Mouse (Mus musculus) hindbrain, postnatal 0 days (tissue): Measurements from ENCODE around the gene Pla2r1. TPM values are rescaled to one million over a fixed set of nuclear protein-coding genes. Genes with fewer than 3 reads are reported as not detected.

Source experiments
- ATAC-seq: fragments of 200-750 bp; cut with Nextera tagmentation; 2 replicates; pipeline ENCODE4 v1.8.0; 2017; ENCODE audit warnings: mild to moderate bottlenecking, moderate TSS enrichment, moderate library complexity
- DNase-seq: peaks from one replicate; pipeline ENCODE4 v3.0.0-alpha.2; 2015; ENCODE audit warnings: low spot score
- H3K27ac ChIP-seq: fragments of 300-500 bp; sonication (generic); 2 replicates; pipeline ENCODE4 v1.5.1; 2014; ENCODE audit warnings: mild to moderate bottlenecking
- H3K27me3 ChIP-seq: fragments of 300-500 bp; sonication (generic); 2 replicates; pipeline ENCODE4 v1.6.1; 2014; ENCODE audit warnings: low read length, mixed read lengths; ENCODE audit not compliant: insufficient read depth
- H3K36me3 ChIP-seq: fragments of 300-500 bp; sonication (generic); 2 replicates; pipeline ENCODE4 v1.6.1; 2014; ENCODE audit warnings: low read length, mixed read lengths; ENCODE audit not compliant: insufficient read depth
- H3K4me1 ChIP-seq: fragments of 300-500 bp; sonication (generic); 2 replicates; pipeline ENCODE4 v1.6.1; 2014; ENCODE audit warnings: antibody characterized with exemption, low read length, mixed read lengths; ENCODE audit not compliant: insufficient read depth
- H3K4me2 ChIP-seq: fragments of 300-500 bp; sonication (generic); 2 replicates; pipeline ENCODE4 v1.6.1; 2014; ENCODE audit warnings: low read depth, mild to moderate bottlenecking, low read length, moderate library complexity, mixed read lengths
- H3K4me3 ChIP-seq: fragments of 300-500 bp; sonication (generic); 2 replicates; pipeline ENCODE4 v1.5.1; 2014; ENCODE audit warnings: low read length
- H3K9ac ChIP-seq: fragments of 300-500 bp; sonication (generic); replicated peaks from 2 replicates; pipeline ENCODE4 v1.6.1; 2014; ENCODE audit warnings: mild to moderate bottlenecking, low read length, moderate library complexity, mixed read lengths
- H3K9me3 ChIP-seq: fragments of 300-500 bp; sonication (generic); 2 replicates; pipeline ENCODE4 v1.6.1; 2016; ENCODE audit warnings: low read length, mixed read lengths
- CTCF ChIP-seq: IDR thresholded peaks from 2 replicates; pipeline ENCODE4 v1.5.1; 2016; ENCODE audit warnings: antibody characterized with exemption, control low read depth, low read depth
- WGBS: fragments of 180-500 bp; shearing (Covaris S2); extraction: QIAGEN DNeasy Blood & Tissue Kit; methylation state at CpG from one replicate; pipeline ENCODE4 v1.1.7; 2014; 5-methylcytosine and 5-hydroxymethylcytosine counted together
- polyA plus RNA-seq: library from polyadenylated mRNA; unstranded; fragments of >200 nt; fragmentation: Nextera tagmentation; extraction: Ambion mirVana; gene quantifications from 2 replicates; pipeline ENCODE4 v1.2.1, GENCODE M21; 2015
- total RNA-seq: library from RNA; depleted of rRNA; stranded (reverse); fragments of >200 nt; gene quantifications from 2 replicates; pipeline ENCODE4 v1.2.3, GENCODE M21; 2014

Pla2r1 gene
- total and polyA plus RNA-seq, 2 experiments from 2014 or later, result under 0.01 to 0.25 TPM

- no peak overlapping the region for H3K4me2 ChIP-seq
- no peaks in the 10 kb centered on the region for H3K36me3 ChIP-seq
- H3K27ac ChIP-seq, result no peak overlapping the region
- H3K4me3 ChIP-seq, result no peak overlapping the region
- no peaks in the 10 kb centered on the region for H3K27me3 ChIP-seq
- H3K4me1 ChIP-seq, result peaks cover 6% of the 10 kb centered on the region
- H3K9me3 ChIP-seq, result no peaks in the 10 kb centered on the region
- no peak for ATAC-seq
- DNase-seq, result no peak
- 42% methylated on average over 2 of the region's 2 CpGs for WGBS
- no peak overlapping the region for H3K9ac ChIP-seq
- TF ChIP-seq CTCF, result no peak
Measured at GRCm38 (mm10) chr2:60551673-60552072, 1.4 kb downstream of the Pla2r1 start.

- 97% methylated on average over 8 of the region's 8 CpGs for WGBS
- Histone ChIP-seq H3K9me3 (no peaks in the 10 kb centered on the region), H3K4me2 (no peak overlapping the region), H3K27me3 (no peaks in the 10 kb centered on the region), H3K36me3 (no peaks in the 10 kb centered on the region), H3K4me3 (no peak overlapping the region), H3K27ac (no peak overlapping the region), H3K4me1 (peaks cover 6% of the 10 kb centered on the region), H3K9ac (no peak overlapping the region)
- ATAC-seq (no peak), DNase-seq (no peak)
- TF ChIP-seq CTCF, result no peak
Measured at GRCm38 (mm10) chr2:60550521-60550920, 2.6 kb downstream of the Pla2r1 start.

DNA sequence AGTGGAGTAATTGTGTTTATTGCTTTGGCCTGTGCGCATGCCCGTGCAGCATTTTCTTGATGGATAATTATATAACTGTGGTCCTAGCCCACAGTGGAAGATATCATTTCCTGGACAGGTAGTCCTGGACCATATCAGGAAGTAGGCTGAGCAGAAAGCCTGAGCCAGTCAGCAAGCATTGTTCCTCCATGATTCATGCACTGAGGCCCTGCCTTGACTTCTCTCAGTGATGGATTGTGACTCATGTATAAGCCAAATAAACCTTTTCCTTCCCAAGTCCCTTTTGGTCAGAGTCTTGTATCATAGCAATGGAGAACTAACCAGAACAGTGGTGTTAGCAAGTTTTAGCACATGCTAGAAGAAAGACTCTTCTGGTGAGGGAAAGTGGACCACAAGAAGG is 3.3 kb downstream of the Pla2r1 start:
- TF ChIP-seq CTCF, result no peak
- 95% methylated on average over 2 of the region's 2 CpGs for WGBS
- DNase-seq (no peak), ATAC-seq (no peak)
- H3K27me3 ChIP-seq, result no peaks in the 10 kb centered on the region
- no peak overlapping the region for H3K4me3 ChIP-seq
- H3K27ac ChIP-seq, result no peak overlapping the region
- H3K4me2 ChIP-seq, result no peak overlapping the region
- no peak overlapping the region for H3K9ac ChIP-seq
- H3K4me1 ChIP-seq, result peaks cover 6% of the 10 kb centered on the region
- H3K36me3 ChIP-seq, result no peaks in the 10 kb centered on the region
- H3K9me3 ChIP-seq, result no peaks in the 10 kb centered on the region

DNA sequence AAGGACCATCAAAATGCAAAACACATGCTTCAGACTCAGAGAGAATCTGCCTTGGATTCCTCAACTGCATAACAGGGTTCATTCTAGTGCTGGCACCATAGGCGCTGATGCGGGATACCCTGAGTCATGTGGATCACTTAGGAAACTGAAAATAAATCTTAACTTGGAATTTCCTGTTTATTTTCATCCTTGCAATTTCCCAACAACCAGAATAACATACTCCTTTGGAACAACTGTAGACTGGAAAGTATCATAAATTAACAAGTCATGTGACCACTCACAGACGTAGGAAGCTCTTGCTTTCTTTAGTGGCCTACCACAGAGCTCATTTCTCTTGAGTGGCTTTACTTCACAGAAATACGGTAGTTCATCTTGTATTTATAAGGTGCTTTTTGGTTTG is 7.0 kb downstream of the Pla2r1 start:
- Histone ChIP-seq H3K9me3 (no peaks in the 10 kb centered on the region), H3K4me1 (no peaks in the 10 kb centered on the region), H3K4me3 (no peak overlapping the region), H3K27ac (no peak overlapping the region), H3K36me3 (no peaks in the 10 kb centered on the region), H3K27me3 (no peaks in the 10 kb centered on the region), H3K9ac (no peak overlapping the region), H3K4me2 (no peak overlapping the region)
- ATAC-seq, result no peak
- no peak for DNase-seq
- TF ChIP-seq CTCF, result no peak
- WGBS, result 81% methylated on average over 4 of the region's 4 CpGs

GRCm38 (mm10) chr2:60544006-60544405 is 9.1 kb downstream of the Pla2r1 start:
- H3K4me3 ChIP-seq, result no peak overlapping the region
- H3K27ac ChIP-seq, result no peak overlapping the region
- no peak overlapping the region for H3K9ac ChIP-seq
- no peak for ATAC-seq
- no peaks in the 10 kb centered on the region for H3K27me3 ChIP-seq
- WGBS, result 63% methylated on average over 5 of the region's 5 CpGs
- no peak for TF ChIP-seq CTCF
- H3K4me1 ChIP-seq, result no peaks in the 10 kb centered on the region
- DNase-seq, result no peak
- no peaks in the 10 kb centered on the region for H3K36me3 ChIP-seq
- H3K4me2 ChIP-seq, result no peak overlapping the region
- no peaks in the 10 kb centered on the region for H3K9me3 ChIP-seq

DNA sequence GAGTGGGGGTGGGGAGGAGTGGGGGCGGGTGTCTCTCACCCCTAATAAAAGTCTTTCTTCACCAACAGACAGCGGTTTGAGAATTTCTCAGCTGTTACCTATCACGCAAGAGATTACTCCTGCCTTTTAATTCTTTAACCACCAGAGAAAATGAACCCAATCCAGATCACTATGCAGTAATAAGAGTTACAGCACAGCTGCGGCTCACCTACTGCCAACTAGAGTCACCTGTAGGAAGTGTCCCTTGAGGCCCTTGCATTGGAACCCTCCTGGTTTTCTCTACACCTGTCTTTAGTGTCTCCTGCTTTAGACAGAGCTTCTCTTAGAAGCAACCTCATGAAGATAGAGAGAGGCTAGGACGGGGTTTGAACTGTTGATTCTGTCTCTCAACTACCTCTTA is 11.4 kb downstream of the Pla2r1 start:
- no peaks in the 10 kb centered on the region for H3K4me1 ChIP-seq
- no peak overlapping the region for H3K4me2 ChIP-seq
- H3K9me3 ChIP-seq, result no peaks in the 10 kb centered on the region
- no peaks in the 10 kb centered on the region for H3K27me3 ChIP-seq
- DNase-seq (no peak), ATAC-seq (no peak)
- no peak overlapping the region for H3K9ac ChIP-seq
- no peak overlapping the region for H3K27ac ChIP-seq
- H3K36me3 ChIP-seq, result no peaks in the 10 kb centered on the region
- H3K4me3 ChIP-seq, result no peak overlapping the region
- TF ChIP-seq CTCF, result no peak
- WGBS, result 63% methylated on average over 5 of the region's 5 CpGs

- Histone ChIP-seq H3K9ac (no peak overlapping the region), H3K27ac (no peak overlapping the region), H3K4me2 (no peak overlapping the region), H3K4me3 (no peak overlapping the region), H3K9me3 (no peaks in the 10 kb centered on the region), H3K27me3 (no peaks in the 10 kb centered on the region), H3K36me3 (no peaks in the 10 kb centered on the region), H3K4me1 (no peaks in the 10 kb centered on the region)
- WGBS, result 92% methylated on average over 8 of the region's 8 CpGs
- ATAC-seq (no peak), DNase-seq (no peak)
- TF ChIP-seq CTCF, result no peak
Measured at GRCm38 (mm10) chr2:60540346-60540745, 12.8 kb downstream of the Pla2r1 start.
